Mouse (Mus musculus) liver, embryonic 14.5 days (tissue): ENCODE results near the gene Tmem86a.

ENCODE experiments used
- CTCF ChIP-seq: IDR thresholded peaks from 2 replicates; pipeline ENCODE4 v1.5.1; 2016; ENCODE audit warnings: antibody characterized with exemption, low read depth, control low read depth
- EP300 ChIP-seq: IDR thresholded peaks from 2 replicates; pipeline ENCODE4 v1.6.1; 2016; ENCODE audit warnings: antibody characterized with exemption, low read depth

DNA sequence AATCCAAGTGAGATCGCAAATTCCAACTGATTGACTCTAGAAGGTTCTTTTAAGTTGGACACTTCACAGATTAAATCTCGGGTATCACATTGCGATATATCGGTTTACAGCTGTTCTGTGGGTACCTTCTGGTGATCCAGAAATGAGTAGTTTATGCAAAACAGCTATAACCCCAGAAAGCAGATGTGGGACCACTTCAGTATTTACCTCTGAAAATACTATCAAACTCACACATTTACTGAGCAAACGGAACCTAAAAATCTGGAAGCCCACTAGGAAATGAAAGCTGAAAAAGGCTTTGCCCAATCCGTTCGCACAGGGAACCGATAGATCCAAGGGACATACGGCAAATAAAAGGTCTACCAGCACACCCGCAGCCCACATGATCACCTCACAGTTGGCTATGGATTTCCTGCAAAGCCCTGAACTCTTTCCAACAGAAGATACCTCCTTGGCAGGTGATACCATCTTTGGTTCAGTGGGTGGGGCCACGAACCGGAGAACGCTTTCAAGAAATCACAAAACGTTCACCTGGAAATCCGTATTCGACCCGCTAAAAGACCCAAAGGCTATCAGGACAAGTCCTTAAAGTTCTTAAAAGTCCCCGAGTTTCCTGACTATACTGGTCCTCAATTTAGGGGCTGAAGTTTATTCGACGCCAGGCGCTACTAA lies 43.2 kb upstream of the Tmem86a start:
- TF ChIP-seq CTCF: no peak
- no peak for TF ChIP-seq EP300
